Mouse (Mus musculus) CD8-positive naive resting alpha-beta T cell, adult 2 months (primary cell): Measurements from ENCODE around the gene Wrb.
"Not testable (repeated sequence)": the region's sequence is repeated elsewhere in the genome, so short reads cannot be mapped to it uniquely, and the experiment has no call there.

ENCODE experiments used
- DNase-seq, 2 experiments: peaks; one replicate each; pipeline ENCODE4 v3.0.0; 2022; ENCODE audit warnings: low read depth in 2 of 2, low spot score in 2 of 2

Wrb gene

DNA sequence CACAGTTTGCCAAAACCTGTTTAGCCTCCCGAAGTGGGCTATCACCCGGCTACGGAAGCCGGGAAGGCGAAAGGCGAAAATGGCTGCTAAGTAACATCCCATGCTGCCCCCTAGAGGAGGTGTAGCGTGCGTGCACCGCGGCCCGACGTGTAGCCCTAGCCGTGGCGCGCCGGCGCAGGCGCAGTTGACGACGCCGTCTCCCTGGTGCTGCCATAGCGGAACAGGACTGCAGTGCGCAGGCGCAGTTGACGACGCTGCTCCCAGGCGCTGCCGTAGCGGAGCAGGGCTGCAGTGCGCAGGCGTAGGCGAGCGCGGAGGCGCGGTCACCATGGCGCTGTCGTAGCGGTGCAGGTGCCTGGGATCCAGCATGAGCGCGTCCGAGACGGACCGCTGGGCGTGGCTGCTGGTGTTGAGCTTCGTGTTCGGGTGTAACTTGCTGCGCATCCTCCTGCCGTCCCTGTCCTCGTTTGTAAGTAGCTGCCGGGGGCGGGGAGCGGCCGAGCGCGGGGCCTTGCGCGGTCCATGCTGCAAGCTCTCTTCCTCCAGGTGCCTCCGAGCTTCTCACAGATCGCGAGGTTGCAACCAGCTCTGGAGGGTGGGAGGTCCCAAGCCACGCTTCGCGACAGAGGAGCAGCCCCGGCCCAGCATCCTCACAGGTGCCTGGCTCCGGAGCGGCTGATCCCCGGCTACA lies at the start of gene Wrb:
Wrb (plus strand) TSS at position 298 of the 691 bp plus-strand sequence.
- peak; percentile 99 to 100 for DNase-seq

DNA sequence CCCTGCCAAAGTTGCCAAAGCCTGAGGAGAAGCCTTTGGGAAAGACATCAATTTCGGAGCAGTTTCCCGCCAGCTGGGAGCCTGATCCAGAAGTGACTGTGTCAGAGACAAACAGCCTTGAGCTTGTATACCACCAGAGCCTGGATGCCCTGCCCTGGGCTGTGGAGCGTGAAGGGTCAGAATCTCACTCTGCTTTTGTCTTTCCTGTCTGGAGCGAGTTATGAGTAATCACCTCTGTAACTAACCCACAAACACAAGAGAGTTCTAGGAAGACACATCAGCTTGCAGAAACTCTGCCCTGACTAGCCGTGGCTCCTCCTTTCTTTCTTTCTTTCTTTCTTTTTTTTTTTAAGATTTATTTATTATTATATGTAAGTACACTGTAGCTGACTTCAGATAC lies 49.2 kb upstream of the Wrb start:
- no peak for DNase-seq

DNA sequence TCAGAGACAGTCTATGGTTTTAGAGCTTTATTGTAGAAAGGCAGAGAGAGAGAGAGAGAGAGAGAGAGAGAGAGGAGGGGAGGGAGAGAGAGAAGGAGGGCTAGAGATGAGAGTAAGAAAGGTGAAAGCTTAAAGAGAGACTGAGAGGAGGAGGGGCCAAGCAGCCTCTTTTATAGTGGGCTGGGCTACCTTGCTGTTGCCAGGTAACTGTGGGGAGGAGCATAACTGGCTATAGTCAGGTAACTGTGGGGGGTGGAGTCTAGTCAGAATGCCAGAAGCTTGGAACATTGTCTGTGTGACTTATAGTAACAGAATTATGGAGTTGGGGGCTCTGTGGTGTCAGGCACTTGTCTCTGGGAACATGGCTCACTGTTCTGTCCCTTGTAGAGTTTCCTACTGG lies 47.4 kb upstream of the Wrb start:
- DNase-seq = not testable (repeated sequence)

DNA sequence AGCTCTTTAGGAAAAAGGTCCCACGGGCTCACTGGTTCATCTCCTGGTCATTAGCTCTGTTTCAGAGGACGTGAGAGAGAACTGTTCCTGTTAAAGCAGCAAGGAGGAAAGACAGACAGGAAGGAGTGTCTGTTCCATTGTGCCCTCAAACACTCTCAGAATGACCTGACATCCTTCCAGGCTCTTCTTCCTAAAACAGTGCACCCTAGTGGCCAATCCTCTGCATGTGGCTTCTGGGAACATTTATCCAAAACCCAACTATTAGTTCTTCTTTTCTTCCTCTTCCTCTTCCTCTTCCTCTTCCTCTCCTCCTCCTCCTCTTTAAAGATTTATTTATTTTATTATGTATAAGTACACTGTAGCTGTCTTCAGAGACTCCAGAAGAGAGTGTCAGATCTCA lies 42.2 kb upstream of the Wrb start:
- peak in 1 of 2 experiments; percentile 28 for DNase-seq

DNA sequence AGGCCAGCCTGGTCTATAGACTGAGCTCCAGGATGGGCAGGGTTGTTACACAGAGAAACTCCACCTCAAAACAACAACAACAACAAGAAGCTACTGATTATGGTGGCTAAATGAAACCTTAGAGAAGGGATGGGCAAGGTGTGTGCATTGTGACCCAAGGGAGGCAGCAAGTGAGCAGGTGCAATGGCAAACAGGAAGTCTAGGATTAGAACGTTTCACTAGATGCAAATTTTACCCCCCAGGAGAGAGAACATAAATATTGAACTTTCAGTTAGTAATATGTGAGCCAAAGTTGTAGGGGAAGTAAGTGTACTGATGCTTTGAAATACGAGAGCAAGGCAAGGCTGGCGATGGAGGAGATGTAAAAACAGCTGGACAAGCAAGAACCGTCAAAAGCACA lies 35.5 kb upstream of the Wrb start:
- DNase-seq = no peak

DNA sequence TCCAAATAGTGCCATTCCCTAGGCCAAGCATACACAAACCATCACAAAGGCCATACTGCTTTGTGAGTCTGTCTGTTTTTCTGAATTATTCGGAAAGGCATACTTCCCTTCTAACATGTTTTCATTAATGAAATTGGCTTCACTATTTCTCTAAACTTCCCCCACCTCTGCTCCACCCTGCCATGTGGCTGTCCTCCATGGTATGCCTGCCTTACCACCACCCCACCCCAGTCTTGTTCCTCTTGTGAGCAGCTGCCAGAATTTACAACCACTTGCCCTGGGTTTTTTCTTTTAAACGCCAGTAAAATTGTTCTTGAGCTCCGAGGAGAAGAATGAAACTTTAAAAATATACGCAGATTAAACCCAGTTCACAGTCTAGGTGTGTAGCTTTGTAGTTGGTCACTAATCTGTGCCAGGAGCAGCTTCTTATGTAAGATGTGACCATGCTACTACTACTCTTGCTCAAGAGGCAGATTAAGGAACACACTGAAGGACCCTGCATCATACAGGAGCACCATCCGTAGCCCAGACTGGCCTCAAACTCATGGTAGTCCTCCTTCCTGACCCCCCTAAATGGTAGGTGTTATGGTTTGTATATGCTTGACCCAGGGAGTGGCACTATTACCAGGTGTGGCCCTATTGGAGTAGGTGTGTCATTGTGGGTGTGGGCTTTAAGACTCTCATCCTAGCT lies 34.4 kb upstream of the Wrb start:
- no peak for DNase-seq

DNA sequence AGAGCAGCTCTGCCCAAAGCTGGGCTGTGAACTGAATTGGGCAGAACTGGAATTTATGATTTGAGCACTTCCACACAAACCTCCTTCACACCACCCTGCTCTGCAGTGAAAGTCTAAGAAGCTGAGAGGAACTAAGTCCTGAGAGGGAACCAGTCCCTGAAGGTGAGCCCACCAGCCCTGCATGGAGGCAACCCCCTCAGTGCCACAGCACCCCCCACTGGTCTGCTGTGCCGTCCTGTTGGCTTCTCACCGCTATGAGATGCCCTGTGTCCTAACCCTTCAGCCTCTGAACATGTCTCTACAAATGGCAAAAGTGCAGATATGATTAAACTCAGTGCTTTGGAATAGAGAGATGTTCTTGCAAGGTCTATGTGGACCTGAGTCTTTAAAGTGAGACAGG lies 32.4 kb upstream of the Wrb start:
- no peak for DNase-seq

DNA sequence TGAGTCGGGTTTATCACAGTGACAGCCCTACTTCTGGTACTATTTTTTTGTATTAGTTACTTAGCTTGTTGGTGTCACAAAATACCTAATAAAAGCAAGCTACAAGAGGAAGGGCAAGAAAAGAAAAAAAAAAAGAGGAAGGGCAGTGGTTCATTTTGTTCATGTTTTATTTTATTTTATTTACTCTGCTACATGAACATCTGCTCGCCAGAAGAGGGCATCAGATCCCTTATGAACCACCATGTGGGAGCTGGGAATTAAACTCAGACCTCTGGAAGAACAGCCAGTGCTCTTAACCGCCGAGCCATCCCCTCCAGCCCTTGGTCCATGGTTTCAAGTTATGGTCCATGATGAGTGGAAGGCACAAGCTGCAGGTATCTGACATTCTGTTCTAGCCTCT lies 30.5 kb upstream of the Wrb start:
- DNase-seq = no peak

DNA sequence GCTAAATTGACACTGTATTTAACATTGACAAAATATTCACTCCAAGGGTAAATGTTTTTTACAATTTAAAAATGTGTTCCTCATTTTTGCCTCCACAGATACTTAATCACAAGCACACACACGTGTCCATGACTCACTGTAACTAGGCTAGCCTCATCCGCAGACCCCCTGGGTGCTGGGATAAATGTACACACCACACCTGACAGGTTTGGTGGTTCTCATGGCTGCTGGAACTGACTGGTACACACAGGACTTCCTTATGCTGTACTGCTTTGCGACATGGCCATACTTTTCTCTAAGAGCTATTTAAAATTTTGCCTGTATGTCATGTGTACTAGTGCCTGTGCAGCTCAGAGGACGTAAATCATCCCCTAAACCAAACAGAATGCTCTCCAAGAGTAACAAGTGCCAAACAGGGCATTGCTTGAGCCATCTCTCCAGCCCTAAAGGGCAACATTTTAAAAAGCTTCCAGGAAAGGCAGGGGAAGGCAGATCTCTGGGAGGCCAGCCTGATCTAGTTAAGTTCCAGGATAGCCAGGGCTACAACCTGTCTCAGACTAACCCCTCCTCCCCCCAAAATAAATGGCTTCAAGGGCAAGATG lies 25.1 kb upstream of the Wrb start:
- DNase-seq = no peak

DNA sequence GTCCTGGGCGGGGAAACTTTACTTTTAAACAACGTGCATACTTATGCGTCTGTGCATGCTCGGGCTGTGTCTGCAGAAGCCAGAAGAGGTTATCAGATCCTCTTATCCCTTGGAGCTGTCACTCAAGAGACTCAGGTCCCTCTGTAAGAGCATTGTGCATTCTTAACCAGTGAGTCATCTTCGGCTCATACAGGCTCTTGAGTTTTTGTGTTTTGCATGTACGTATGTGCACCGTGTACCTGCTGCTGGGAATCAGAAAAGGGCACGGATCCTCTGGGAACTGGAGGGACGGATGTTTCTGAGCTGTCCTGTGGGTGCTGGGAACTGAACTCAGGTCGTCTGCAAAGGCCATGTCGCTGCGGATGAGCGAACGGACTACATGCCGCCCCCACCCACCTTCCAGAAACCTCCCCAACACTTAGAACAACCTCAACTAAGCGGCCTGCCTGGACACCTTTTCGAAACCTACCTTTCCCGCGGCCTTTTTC lies 18.5 kb upstream of the Wrb start:
- no peak for DNase-seq

DNA sequence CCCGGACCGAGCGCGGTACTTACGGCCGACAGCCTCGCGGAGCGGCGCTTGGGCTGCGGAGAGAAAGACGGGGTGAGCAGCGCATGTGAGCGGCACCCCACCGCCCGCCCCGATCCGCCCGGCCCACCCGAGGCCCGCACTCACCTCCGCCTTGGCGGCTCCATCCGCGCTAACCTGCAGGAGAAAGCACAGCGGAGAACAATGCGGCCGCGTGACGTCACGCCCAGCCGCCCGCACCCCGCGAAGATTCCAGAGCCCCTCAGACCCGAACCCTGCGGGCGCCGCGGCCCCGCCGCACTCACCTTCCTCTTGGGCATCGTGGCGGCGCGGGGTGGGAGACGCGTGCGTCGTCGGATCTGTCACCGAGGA lies 17.9 kb upstream of the Wrb start:
- DNase-seq = no peak

DNA sequence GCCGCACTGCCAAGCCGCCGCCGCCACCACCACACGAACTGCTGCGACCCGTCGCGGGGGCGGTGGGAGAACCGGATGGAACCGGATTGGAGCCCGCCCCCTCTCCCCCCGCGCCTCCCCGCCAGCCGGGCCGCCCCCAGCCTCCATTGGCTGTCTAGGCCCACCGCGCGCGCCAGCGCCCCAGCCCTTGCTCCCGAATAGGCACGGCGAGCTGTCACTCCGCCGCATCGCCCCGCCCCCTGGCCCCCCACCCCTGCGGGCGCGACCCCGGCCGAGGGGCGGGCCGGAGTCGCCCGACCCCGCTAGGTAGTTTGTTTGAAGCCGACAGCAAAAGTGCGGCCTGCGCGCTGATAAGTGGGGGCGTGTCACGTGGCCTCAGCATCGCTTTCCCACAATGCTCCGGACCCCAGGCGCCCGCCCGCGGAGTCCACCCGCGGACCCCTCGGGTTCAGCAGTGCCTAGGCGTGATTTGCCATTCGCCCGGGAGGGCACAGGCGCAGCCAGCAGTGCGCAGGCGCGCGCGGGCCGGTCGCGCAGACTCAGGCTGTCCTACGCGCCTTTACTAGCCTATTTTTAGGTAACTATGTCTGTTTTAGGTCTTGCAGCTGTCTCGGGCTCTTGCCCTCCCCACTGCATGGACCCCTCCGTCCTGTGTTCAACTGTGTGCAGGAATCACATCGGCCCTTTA lies 17.4 kb upstream of the Wrb start, which contains the start of gene Hmgn1:
Hmgn1 (minus strand) TSS at position 73 of the 688 bp plus-strand sequence.
- peak; percentile 91 to 92 for DNase-seq

DNA sequence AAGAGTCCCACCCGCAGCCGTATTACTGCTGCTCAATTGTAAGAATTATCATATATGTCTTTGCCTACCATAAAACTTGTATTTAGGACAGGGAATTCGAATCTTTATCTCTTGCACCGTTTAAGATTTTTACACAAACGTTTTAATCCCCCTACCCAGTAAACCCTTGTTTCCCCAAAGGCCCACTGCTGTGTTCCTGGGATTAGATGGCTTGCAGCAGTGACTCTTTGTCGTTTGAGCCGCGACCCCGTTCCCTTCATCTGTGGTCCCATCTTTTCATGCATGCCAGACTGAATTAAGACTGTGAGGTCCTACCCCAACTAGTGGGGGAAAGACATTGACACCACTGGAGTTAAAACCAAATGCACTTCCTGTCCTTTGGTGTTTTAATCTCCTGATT lies 16.7 kb upstream of the Wrb start:
- no peak for DNase-seq

DNA sequence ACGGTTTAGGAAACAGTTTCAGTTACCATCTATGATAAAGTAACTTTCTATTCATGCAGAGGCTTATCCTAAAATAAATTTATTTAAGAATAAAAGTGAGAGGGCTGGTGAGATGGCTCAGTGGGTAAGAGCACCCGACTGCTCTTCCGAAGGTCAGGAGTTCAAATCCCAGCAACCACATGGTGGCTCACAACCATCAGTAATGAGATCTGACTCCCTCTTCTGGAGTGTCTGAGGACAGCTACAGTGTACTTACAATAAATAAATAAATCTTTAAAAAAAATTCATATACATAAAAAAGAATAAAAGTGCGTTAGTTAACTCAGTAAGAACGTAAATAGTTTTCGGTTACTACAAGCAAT lies 478 bp upstream of the Wrb start:
- not testable (repeated sequence) for DNase-seq

DNA sequence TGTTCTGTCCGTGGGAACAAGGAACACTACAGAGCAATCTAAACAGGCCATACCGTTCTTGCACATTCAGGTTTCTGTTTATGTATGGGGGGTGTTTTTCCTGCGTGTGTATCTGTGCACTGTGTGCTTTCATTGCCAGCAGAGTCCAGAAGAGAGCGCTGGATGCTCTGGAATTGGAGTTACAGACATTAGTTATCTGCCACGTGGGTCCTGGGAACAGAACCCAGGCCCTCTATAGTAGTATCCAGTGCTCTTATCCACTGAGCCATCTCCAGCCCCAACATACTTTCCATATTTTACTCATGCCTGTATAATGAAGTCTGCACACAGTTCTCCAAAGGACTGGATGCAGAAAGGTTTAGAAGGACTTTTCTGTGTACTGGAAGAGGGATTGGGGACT lies 607 bp downstream of the Wrb start:
- DNase-seq = no peak

DNA sequence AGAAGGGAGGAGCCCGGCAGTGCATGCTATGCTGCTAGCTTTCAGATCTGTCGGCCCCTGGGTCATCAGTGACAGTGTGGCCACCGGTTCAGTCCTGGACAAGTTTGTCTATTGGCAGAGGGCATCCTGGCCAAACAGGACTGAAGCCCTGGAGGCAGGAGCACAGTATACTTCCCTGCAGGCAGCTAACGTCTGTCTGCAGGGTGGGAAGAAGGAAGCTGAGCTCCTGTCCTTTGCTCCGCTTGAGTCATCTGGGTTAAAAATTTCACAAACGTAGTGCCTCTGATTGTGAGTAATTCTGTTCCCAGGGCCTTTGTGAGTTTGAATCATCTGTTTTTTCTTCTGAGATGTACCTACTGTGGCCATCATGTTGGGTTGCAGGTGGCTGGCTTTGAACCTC lies 3.6 kb downstream of the Wrb start:
- no peak for DNase-seq

DNA sequence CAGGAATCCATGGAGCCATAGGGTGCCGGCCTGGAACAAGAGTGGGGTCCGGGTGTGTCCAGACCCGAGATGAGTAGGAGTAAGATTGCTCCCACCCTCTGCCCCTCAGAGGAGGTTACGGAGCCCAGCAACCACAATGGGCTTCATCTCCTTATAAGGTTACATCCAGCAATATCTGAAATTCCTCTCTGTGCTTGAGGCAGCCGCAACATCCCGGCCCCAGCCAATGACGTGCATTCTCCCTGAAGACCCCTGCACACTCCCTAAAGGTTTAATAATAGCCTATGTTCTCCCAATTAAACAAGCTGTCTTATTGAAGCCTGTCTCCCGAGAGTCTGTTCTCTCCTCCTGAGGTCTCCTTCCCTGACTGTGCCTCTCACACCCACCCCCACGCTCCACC lies 4.1 kb downstream of the Wrb start:
- DNase-seq = no peak

DNA sequence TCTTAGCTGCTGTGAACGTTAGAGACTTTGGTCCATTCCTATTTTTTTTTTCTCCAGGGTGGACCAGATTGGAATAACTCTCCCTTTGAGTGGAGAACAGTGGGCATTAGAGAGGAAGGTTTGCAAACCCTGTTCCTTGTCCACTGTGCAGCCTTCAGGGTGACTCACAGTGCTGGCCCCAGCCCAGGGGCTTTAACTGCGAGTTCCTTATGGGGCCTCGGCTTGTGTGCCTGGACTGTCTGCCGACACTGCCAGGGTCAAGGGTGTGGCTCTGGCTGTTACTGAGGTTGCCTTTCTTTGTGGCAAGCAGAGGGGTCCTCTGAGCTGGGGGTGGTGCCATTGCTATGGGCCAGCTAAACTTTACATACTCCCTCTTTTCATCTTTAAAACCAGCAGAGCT lies 5.8 kb downstream of the Wrb start:
- no peak for DNase-seq

DNA sequence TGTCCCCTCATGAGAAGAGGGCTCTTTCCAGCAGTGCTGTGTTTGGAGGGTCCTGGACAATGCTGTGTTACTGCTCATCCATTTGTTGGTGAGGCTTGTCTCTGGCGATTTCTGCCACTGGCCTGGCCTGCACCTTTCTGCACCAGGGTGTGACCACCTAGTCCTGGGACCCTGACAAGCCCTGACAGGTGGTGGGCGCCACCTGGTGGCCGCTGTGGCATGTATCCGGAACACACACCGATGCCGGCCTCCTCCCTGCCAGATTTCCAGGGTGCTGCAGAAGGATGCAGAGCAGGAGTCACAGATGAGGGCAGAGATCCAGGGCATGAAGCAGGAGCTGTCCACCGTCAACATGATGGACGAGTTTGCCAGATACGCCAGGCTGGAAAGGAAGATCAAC lies 6.3 kb downstream of the Wrb start:
- peak; percentile 63 to 67 for DNase-seq

DNA sequence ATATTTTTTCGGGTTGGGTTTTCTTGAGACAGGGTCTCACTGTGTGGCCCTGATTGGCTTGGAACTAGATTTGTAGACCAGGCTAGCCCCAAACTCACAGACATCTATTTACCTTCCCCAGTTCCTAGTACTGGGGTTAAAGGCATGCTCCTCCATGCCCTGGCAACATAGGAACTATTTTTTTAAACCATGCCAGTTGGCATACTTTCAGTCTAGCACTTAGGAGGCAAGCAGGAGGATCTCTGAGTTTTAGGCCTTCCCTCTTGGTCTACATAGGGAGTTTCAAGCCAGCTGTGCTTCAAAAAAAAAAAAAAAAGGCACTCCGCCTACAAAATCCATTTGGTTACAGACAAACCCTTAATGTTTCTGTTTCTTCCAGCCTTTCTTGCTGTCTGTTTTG lies 9.3 kb downstream of the Wrb start:
- no peak for DNase-seq

DNA sequence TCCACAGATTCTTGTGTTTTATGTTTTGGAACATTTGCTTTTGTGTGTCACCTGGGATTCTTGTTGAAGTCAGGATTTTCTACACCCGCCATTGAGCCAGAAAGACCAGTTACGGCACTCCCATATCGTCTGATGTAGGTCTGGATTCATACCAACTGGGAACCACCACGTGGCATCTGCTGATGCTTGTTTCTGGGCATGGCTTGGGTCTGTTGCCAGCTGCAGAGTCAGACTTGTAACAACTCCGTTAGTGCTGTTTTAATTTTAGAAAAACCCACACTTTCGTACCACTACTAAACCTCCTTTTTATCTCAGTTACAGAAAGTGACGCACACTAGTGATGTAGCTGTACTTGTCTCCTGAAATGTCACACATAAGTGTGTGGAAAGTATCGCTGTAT lies 10.8 kb downstream of the Wrb start:
- DNase-seq = no peak

DNA sequence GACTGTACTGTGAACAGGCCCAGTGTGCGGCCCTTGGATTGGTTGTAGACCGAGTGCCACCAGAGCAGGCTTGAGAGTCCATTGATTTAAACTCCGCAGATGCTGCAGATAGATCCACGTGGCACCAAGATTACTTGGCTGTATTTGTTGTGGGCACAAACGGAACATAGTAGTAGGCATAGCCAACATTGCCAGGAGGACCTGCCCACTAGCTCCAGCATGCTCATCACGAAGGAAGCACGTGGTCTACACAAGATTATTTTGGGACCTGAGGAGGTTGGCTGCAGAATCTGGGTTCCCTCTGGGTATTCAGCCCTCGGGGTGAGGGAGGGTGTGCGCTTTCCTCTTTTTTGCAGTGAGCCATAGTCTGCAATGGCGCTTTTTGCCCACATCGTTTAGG lies 12.0 kb downstream of the Wrb start:
- DNase-seq = no peak
